Mouse (Mus musculus) CH12F3 (cell line): ENCODE measurements around the gene Znhit2.

Experiments
- in situ Hi-C: fragments of 300-500 bp; cut with MboI; formaldehyde crosslinking; loops from 2 replicates; pipeline ENCODE4 v1.14.3; 2020; ENCODE audit warnings: low sequenced_read_pairs

Gene Znhit2

DNA sequence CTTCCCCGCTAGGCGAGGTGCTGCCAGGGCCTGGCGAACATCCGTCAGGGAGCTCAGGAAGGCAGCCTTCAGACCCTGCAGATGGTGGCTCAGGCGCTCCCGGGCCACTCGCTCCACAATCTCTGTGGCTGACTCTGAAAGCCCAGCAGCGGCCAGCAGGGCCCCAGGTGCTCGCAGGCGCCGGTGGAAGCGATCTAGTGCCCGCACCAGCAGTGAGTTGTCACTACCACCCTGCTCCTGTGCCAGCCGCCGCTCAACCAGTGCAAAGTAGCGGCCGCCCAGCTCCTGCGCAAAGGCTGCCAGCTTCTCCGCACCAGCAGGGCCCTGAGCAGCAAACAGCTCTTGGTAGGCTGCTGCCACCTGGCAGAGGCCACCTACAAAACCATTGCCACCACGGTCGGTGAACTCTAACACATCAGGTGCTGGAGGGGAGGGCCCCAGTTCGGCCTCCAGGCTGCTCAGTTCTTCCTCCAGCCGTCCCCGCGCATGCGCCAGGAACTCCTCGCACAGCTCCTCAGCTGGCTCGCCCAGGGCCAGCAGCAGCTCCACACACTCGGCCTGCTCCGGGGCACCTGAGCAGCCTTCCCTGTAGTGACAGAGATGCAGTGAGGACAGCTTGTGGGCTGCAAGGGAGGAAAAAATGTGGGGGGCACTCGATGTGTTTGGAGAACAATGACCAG, 9.7 kb downstream of the Znhit2 start:
- in situ Hi-C loops, result no loop called here

- in situ Hi-C loops, result no loop called here
Observed at GRCm38 (mm10) chr19:6071261-6071660, 10.3 kb downstream of the Znhit2 start.

- in situ Hi-C loops, result no loop called here
Observed at GRCm38 (mm10) chr19:6073889-6074288, 12.9 kb downstream of the Znhit2 start.

DNA sequence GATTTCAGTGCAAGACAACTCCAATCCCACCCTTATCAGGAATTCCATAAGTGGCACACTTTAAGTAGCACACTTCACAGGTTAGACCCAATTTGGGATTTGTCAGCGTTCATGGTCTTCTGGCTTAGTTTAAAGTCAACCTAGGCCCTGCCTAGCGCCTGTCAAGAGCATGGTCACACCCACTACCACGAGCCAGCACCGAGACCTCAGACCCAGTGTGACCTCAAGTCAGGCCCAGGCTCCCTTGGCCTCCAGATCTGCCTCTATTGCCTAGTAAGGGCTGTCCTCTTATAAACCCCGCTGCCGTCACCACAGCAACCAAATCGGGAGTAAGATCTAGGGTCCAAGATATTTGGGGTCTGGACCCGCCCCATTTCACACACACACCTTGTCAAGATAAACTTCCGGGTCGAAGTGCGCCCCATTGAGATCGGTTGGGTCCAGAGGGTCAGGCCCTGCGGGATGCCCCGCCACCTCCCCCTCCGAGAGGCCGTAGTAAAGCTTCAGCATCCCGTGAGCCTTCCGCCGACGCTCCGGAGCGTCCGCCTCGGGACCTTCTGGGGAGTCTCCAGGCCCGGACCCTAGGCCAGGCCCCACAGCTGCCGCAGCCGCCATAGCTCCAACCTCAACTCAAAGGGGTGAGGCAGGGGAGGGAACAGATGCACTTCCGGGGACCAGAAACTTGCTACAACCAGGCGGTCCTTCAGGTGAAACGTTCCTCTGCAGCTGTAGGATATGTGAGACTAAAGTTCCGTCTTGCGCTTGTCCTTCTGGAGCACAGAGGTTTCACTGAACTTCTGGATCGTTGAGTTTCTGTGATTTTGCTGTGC, 15.8 kb downstream of the Znhit2 start, which contains the start of gene Vps51:
Gene Vps51 (minus strand): TSS at position 668 of the 830 bp plus-strand sequence.
- in situ Hi-C loops, result no loop called here

- in situ Hi-C loops, result no loop called here
Observed at GRCm38 (mm10) chr19:6079983-6080480, 19.0 kb downstream of the Znhit2 start, which contains the start of gene Tmem262. Gene Tmem262, plus strand, starts transcription at chr19:6080033.

DNA sequence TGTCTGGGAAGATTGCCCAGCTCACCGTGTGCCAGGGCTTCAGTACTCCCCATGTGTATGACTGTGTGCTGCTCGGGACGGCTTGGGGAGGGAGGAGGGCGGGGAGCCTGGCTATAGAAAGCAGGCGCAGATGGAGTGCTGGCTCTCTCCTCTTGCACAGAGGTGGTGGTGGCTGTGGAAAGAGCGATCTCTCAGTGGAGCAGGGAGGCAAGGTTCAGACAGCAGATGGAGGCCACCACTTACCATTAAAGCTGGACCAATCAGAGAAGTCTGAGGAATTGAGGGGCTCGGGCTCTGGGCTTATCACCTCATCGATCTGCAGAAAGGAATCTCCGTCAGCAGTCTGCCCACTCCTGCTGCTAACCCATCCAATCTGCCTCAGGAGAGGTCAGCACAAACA, 21.2 kb downstream of the Znhit2 start, which contains the start of gene Gm28374:
Gene Gm28374 (minus strand): TSS at position 101 of the 400 bp plus-strand sequence.
- in situ Hi-C loops, result no loop called here

DNA sequence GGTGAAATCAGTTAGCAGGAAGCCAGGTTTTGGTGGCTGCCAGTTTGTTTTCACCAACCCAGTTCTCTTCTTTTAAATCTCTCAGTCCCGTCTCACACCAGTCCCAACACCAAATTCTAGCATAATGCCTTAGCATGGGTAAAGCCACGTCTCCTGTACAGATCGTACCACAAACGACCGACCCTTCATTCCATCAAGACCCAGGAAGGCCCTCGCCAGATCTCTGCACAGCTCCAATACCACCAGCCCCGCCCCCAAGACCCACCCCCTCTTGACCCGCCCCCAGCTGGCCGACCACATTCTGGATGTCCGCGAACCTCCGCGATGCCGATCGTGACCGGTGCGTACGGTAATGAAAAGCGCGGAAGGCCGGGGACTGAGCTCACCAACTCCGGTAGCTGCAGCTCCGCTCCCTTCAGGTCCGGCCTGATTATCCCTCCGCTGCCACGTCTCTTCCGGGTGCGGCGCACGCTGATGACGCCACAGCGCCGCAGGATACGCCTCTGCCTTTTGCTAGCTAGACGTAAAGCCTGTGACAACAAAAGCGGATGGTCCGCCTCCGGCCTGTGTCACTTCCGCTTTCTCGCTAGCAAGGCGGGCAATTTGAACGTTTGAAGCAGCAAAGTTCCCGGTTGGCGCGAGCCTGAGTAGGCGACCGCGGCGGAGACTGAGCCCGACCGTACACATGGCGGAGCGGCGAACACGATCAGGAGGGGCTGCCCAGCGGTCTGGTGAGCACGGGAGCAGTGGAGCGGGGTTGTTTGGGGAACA, 23.7 kb downstream of the Znhit2 start, which contains the start of the genes Zfpl1 and Cdca5:
Gene Zfpl1 (minus strand): TSS at position 479 of the 771 bp plus-strand sequence.
Gene Cdca5 (plus strand): TSS at position 506 of the 771 bp plus-strand sequence.
- in situ Hi-C loops, result no loop called here

- in situ Hi-C loops, result no loop called here
Observed at GRCm38 (mm10) chr19:6085417-6085879, 24.5 kb downstream of the Znhit2 start.

DNA sequence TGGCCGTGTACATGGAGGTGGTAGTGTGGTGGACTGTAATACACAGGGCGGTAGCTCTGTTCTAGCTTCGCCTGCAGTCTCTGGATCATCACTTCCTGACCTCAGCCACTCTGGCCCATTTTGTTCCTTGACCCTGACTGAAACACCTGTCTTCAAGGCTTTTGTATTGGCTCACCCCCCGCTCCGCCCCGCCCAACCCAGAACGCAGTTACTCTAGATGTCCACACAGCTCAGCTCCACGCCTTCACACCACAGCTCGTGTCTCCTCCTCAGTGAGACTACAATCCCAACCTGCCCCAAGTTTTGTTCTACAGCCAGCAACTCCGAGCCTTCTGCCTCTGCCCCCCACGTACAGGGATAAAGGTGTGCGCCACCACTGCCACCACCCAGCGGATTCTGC, 27.8 kb downstream of the Znhit2 start:
- in situ Hi-C loops, result no loop called here

DNA sequence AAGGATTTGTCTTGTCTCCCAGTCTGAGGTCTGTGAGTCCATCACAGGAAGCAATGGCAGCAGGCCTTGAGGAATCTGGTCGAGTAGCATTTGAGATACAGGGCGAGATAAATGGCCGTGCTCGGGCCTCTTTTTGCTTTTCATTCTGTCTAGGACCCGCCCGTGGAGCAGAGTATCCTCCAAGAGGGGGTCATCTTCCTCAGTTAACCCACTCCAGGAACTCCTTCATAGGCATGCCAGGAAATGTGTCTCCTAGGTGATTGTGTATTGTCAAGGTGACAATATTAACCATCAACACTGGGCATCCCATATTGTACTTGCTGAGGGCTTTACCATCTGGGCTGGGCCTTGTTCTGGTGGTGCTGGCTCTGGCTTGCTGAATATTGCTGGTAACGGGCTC, 33.1 kb downstream of the Znhit2 start, which contains the start of gene AC131692.1:
Gene AC131692.1 (plus strand): TSS at position 301 of the 400 bp plus-strand sequence.
- in situ Hi-C loops, result no loop called here

DNA sequence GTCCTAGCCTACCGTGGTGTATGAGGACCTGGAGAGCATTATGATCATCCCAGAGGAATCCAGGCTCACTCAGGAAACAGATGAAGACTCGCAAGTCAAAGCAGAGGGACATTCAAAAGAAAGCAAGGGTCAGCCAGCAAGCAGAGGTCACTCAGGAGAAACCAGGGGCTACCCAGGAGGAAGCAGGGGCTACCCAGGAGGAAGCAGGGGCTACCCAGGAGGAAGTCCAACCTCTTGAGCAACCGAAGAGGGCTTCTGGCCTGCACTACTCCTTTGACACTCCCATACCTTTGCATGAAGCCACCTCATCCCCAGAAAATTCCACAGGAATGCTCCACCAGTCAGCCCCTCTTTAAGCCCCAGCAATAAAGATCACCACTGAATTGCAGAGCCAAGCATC, 36.9 kb downstream of the Znhit2 start:
- in situ Hi-C loops, result no loop called here

DNA sequence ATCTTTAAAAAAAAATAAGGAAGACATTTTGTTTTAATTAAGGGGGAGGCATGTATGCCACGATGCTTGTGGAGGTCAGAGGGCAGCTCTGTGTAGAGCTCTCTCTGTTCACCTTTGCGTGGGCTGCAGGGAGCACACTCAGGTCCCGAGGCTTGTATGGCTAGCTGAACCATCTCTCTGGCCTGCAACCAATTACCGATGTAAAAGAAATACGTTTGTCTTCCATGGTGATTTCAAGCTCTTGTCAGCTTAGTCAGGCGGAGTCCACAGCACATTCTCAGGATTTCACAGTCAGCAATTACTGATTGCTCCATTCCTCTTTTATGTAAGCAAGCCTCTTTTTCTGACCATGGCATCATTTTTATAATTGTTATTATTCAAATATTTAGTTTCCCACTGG, 40.2 kb downstream of the Znhit2 start:
- in situ Hi-C loops, result no loop called here

- in situ Hi-C loops, result no loop called here
Observed at GRCm38 (mm10) chr19:6102169-6102853, 41.3 kb downstream of the Znhit2 start.

GRCm38 (mm10) chr19:6104476-6104875, 43.5 kb downstream of the Znhit2 start:
- in situ Hi-C loops, result no loop called here

DNA sequence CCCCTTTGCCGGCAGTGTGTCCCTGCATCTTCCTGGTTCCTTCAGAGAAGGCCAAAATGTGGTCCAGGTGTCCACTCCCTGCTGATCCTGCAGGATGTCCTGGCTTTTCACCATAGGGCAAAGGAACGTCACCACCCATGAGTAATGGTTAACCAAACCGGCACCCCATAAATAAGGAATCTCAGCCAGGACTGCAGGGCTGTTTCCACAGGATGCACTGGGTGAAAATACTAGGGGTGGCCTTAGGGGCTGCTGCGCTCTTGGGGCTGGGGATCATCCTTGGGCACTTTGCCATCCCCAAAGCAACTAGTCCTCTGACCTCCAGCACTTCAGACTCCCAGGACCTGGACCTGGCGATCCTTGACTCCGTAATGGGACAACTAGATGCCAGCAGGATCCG, 44.6 kb downstream of the Znhit2 start, which contains the start of gene Naaladl1:
Gene Naaladl1 (plus strand): TSS at position 197 of the 400 bp plus-strand sequence.
- in situ Hi-C loops, result no loop called here
